Mouse (Mus musculus) bone marrow, adult 2 months (tissue): ENCODE data around the gene Tmem108. TPM values are rescaled to one million over a fixed set of nuclear protein-coding genes. Genes with fewer than 3 reads are reported as not detected.

Experiments
- H3K27ac ChIP-seq: fragments of 200-500 bp; 2 replicates; pipeline ENCODE4 v1.5.1; 2012; ENCODE audit warnings: low read depth, mild to moderate bottlenecking, control low read depth, inconsistent platforms, low read length; ENCODE audit not compliant: control insufficient read depth, poor library complexity, insufficient read depth
- H3K4me1 ChIP-seq: fragments of 200-500 bp; 2 replicates; pipeline ENCODE4 v1.6.1; 2011; ENCODE audit warnings: low read length; ENCODE audit not compliant: control insufficient read depth, insufficient read depth
- H3K4me3 ChIP-seq: fragments of 200-500 bp; replicated peaks from 2 replicates; pipeline ENCODE3; 2011; ENCODE audit warnings: mild to moderate bottlenecking, low read depth, low read length, control low read depth; ENCODE audit not compliant: control insufficient read depth
- CTCF ChIP-seq: fragments of 200-500 bp; IDR thresholded peaks from 2 replicates; pipeline ENCODE4 v1.5.1; 2011; ENCODE audit warnings: low read length, control low read depth; ENCODE audit not compliant: control insufficient read depth, insufficient read depth
- POLR2A ChIP-seq: fragments of 200-500 bp; IDR thresholded peaks from 2 replicates; pipeline ENCODE4 v1.6.1; 2011; ENCODE audit warnings: low read depth, mild to moderate bottlenecking, control low read depth, low read length, borderline replicate concordance; ENCODE audit not compliant: control insufficient read depth
- WGBS: fragments of 180-500 bp; shearing (Covaris S2); methylation state at CpG from one replicate; pipeline ENCODE4 v1.1.7; 2018; 5-methylcytosine and 5-hydroxymethylcytosine counted together
- polyA plus RNA-seq: library from polyadenylated mRNA; stranded (reverse); fragments of >200 nt; gene quantifications from 2 replicates; pipeline ENCODE4 v1.2.4, GENCODE M21; 2011; ENCODE audit warnings: low replicate concordance; ENCODE audit not compliant: missing spikeins, insufficient read depth, insufficient read length

The Tmem108 gene
- polyA plus RNA-seq, 1 experiment = 3.3 TPM

DNA sequence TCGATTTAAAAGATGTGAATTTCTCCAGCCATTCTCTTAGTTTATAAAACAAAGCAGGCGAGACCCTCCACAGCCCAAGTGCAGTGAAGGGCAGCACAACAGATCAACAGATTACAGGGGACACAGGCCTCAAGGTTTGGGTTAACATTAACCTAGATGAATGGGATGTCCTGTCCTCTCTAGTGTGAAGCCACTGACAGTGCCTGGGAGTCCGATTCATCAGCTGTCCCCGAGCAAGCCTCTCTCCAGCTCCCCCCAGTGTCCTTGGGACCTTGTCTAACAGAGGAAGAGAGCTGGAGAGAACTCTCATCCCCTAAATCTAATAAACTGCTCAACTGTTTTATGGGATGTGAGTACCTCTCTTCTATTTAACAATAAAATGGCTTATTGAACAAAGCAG, 48.4 kb downstream of the Tmem108 start:
- 74% methylated on average over 4 of the region's 4 CpGs for WGBS
- H3K27ac ChIP-seq = no peak overlapping the region
- no peak overlapping the region for H3K4me3 ChIP-seq
- TF ChIP-seq CTCF (no peak), POLR2A (no peak)
- no peaks in the 10 kb centered on the region for H3K4me1 ChIP-seq

DNA sequence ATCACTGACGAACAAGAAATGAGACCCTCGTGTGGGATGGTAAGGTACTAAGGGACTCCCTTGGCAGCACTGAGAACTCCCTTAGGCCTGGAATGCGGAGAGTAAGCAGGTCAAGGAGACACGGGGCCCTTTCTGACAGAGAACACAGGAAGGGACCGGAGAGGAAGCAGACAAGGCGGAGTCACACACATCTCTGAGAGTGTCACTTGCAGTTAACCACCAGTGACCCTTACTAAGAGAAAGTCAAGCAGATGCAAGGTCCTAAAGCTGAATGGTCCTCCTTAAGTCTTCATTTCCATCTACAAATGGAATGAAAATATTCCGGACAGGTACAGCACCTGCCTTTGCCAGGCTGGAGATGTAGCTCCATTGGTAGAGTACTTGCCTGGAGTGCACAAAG, 48.9 kb downstream of the Tmem108 start:
- H3K4me1 ChIP-seq = no peaks in the 10 kb centered on the region
- WGBS = 70% methylated on average over 7 of the region's 7 CpGs
- TF ChIP-seq POLR2A (no peak), CTCF (no peak)
- no peak overlapping the region for H3K4me3 ChIP-seq
- H3K27ac ChIP-seq = no peak overlapping the region

DNA sequence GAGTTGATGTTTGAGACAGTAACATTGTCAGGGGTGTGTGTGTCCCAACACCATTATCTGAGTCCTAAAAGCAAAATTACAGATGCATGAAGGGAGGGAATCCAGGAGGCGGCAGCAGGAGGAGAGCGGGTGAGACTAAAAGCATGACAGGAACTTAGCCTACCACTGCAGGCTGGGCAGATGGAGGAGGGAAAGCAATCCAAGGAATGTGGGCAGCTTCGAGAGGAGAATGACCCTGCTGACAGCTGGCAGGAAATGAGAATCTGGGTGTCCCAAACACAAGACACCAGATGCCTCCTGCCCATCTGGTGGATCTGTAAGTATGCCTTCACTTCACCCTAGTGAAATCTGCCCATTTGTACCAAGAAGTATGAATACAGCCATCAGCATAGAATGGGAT, 51.9 kb downstream of the Tmem108 start:
- H3K4me3 ChIP-seq = no peak overlapping the region
- WGBS = 63% methylated on average over 3 of the region's 3 CpGs
- H3K4me1 ChIP-seq = no peaks in the 10 kb centered on the region
- peak overlapping the region; percentile 51 for H3K27ac ChIP-seq
- no peak for TF ChIP-seq CTCF
- no peak for TF ChIP-seq POLR2A

GRCm38 (mm10) chr9:103708514-103709173, 53.0 kb downstream of the Tmem108 start:
- TF ChIP-seq POLR2A (no peak), CTCF (no peak)
- Histone ChIP-seq H3K4me3 (no peak overlapping the region), H3K27ac (peak overlapping the region; percentile 37; the same call in 1 of the 2 replicates), H3K4me1 (no peaks in the 10 kb centered on the region)
- 5% methylated on average over 16 of the region's 16 CpGs for WGBS

DNA sequence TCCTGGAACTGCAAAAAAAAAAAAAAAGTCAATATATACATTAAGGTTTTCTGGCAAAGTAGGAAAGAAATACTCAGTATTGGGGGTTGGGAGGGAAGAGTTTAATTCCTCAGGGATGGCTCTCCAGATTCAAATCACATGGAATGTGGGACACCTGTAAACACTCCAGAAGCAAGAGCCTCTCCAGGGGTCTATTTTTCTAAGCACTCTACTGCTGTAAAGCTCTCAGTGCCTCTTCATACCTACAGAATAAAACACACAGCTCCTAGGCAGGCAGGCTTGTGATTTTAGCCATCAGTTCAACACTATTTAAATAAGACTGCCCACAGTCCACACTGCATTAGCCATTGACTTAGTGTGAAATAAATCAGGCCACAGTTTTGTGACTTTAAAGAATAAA, 53.8 kb downstream of the Tmem108 start:
- H3K27ac ChIP-seq = peak overlapping the region; percentile 9; the same call in 1 of the 2 replicates
- TF ChIP-seq CTCF (no peak), POLR2A (no peak)
- H3K4me1 ChIP-seq = no peaks in the 10 kb centered on the region
- no peak overlapping the region for H3K4me3 ChIP-seq

DNA sequence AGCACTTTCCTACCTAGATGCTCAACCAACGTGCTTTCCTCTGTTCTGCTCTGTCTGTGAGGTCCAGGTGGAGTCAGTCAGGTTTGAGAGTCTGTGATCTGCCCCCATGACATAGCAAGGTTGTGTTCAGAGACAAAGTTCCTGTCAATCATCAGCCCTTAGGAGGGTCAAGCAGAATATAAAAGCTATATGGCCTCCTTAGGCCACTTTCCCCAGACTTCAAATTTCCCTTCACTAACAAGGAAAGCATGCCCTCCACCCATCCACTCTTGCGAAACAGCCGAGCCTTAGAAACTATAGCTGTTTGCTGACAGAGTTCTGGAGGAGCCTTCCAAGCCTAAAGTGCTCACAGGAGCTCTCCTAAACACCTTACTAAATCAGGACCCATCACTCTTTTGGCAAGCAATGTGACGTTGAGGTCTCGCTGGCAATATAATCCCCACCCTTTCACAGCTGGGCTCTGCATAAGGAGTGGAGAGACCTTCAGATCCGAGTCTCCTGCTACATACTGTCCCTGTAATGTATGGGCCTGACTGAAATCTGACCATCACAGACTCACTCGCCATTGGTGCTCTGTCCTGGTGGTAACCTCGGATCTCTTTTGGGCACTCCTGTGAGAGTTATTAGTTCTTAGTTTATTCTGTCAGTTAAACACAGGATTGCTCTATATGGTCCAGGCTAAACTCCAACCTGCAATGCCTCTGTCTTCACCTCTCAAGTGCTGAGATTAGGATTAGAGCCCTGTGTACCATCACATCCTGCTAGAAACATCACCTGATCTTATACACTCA, 54.4 kb downstream of the Tmem108 start:
- TF ChIP-seq CTCF = no peak
- TF ChIP-seq POLR2A = no peak
- no peak overlapping the region for H3K27ac ChIP-seq
- H3K4me3 ChIP-seq = no peak overlapping the region
- WGBS = 68% methylated on average over 8 of the region's 8 CpGs
- H3K4me1 ChIP-seq = no peaks in the 10 kb centered on the region

GRCm38 (mm10) chr9:103705717-103706116, 55.9 kb downstream of the Tmem108 start:
- H3K4me1 ChIP-seq = no peaks in the 10 kb centered on the region
- no peak overlapping the region for H3K4me3 ChIP-seq
- H3K27ac ChIP-seq = no peak overlapping the region
- TF ChIP-seq CTCF = no peak
- no peak for TF ChIP-seq POLR2A
- 86% methylated on average over 4 of the region's 4 CpGs for WGBS

DNA sequence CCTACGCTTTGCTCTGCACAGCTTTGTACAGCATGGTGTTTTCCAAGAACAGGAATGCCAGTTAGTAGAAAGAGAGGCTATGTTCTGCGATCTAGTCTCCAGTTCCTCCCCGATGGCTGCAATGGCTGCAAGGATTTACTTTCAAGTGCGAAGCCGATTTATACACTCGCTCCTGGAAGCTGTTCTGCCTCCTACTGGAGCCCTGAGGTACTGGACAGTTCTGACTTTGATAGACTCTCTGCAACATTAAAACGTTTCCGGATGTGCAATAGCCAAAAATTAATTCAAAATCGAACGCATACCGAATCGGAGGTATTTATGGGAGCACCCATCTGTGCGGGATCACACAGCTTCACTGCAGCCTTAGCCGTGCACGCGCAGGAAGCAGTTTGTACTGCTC, 58.6 kb downstream of the Tmem108 start:
- TF ChIP-seq POLR2A (no peak), CTCF (no peak)
- no peaks in the 10 kb centered on the region; the same call in 1 of the 2 replicates for H3K4me1 ChIP-seq
- no peak overlapping the region for H3K4me3 ChIP-seq
- H3K27ac ChIP-seq = no peak overlapping the region
- WGBS = 85% methylated on average over 16 of the region's 16 CpGs

GRCm38 (mm10) chr9:103702452-103702851, 59.2 kb downstream of the Tmem108 start:
- 77% methylated on average over 5 of the region's 5 CpGs for WGBS
- Histone ChIP-seq H3K27ac (no peak overlapping the region), H3K4me1 (no peaks in the 10 kb centered on the region; the same call in 1 of the 2 replicates), H3K4me3 (no peak overlapping the region)
- no peak for TF ChIP-seq POLR2A
- TF ChIP-seq CTCF = 0 out of 2 replicates have a peak, but pooled peaks have one; percentile 10
